Mouse (Mus musculus) brown adipose tissue, adult 24 weeks (tissue): ENCODE results near the gene Mlec. TPM values are rescaled to one million over a fixed set of nuclear protein-coding genes. Genes with fewer than 3 reads are reported as not detected.

Source experiments
- H3K27ac ChIP-seq: fragments of 200-500 bp; replicated peaks from 2 replicates; pipeline ENCODE4 v1.5.1; 2012; ENCODE audit warnings: low read depth, mild to moderate bottlenecking, low read length
- H3K4me1 ChIP-seq: fragments of 200-500 bp; 2 replicates; pipeline ENCODE4 v1.6.1; 2012; ENCODE audit warnings: low read length, mixed read lengths; ENCODE audit not compliant: control insufficient read depth, insufficient read depth, insufficient read length
- H3K4me3 ChIP-seq: fragments of 200-500 bp; 2 replicates; pipeline ENCODE4 v1.5.1; 2012; ENCODE audit warnings: low read depth, mild to moderate bottlenecking, low read length, moderate library complexity; ENCODE audit not compliant: insufficient read depth
- polyA plus RNA-seq: library from polyadenylated mRNA; stranded (reverse); fragments of >200 nt; gene quantifications from 2 replicates; pipeline ENCODE4 v1.2.4, GENCODE M21; 2012; ENCODE audit not compliant: missing spikeins, insufficient read depth, insufficient read length

Gene Mlec
- polyA plus RNA-seq, 1 experiment = 76.9 TPM

DNA sequence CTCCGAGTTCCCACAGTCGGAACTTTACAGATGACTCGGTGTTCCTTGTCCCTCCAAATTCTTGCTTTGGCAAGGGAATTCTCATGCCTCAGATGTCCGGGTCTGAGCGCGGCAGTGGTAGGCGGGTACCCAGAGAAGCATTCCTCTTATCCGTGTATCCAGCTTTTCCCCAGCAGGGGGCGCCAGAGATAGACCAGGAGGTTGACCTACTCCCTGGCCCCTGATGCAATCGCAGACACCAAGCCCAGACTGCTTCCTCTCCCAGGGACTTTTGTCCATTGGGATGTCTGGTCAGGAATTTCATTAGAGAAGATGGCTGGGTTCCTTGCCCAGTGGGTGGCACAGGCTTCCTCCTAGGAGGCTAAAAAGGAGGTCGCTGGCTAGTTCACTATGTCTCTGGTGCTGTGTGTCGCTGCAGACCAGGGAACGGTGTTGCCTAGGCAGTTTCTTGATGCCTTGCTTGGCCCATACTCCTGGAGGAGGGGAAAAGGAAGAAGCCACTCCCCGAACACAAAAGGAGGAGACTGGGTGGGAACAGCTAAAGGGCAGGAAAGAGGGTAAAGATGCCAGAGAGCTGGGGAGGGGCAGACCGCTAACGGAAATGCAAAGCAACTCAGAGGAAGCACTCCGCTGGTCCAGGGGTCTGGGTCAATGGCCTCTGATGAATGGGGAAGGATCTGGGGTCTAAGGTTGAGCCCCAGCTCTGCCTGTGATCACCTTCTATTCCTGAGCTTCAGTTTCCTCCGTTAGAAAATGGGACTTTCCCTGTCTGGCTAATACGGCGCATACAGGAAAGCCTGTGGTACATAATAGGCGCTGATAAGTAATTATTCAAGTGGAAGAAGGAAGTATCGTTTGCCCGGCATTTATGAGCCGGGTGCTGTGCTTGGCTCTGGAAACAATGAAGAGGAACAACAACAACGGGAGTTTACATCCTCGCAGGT, 29.5 kb upstream of the Mlec start:
- Histone ChIP-seq H3K4me3 (peak overlapping the region; percentile 36), H3K27ac (peak overlapping the region; percentile 94)

DNA sequence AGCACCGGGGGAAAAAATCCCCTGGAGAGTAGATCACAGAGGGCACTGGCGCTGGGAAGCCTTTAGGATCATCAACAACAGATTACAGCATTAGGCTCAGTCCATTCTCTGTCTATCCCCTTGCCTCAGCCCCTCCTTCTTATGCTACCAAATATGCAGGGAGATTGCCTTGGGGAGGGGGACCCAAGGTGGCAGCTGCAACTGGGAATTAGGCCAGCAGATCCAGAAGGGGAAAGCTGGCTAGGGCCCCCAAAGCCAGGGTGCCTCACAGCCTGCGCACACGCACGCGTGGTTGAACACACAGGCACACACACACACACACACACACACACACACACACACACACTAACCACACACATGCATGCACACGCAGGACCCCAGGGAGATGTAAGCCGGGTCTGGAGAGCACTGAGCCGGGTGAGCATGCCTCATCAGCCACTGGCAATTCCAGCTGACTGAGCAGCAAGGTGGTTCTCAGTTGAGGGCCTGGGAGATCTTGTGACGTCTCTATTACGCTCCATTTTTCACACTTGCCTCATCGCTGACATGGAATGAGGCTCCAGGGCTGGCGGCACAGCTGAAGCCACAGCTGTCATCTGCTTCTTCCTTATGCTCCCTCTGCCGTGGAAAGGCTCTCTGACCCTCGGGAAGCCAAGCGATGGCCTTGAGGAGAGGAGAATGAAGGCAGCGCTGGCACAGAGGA, 28.5 kb upstream of the Mlec start:
- Histone ChIP-seq H3K4me3 (peak overlapping the region; percentile 26), H3K4me1 (no peaks in the 10 kb centered on the region), H3K27ac (0 out of 2 replicates have a peak overlapping the region, but pooled peaks have one; percentile 5)

More for the DNA sequence above, 29.5 kb upstream of the Mlec start:
- H3K4me1 ChIP-seq = no peaks in the 10 kb centered on the region

DNA sequence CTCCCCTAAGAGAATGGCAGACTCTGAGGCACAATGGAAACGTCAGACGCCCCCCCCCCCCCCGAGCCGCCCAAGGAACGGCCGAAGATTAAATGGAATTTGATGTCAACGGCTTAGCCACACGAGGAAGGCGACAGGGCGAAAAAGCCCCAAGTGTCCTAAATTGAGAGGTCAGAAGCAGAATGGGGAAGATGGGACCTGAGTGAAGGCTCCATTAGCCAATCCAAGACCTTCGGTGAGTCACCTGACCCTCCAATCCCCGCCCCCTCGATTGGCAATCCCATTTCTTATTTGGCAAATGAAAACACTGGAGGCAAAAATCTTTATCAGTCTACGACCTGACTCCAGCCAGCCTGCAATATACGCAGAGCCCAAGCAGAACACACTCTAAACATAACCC, 26.7 kb upstream of the Mlec start:
- peak overlapping the region; percentile 45 for H3K4me3 ChIP-seq
- H3K4me1 ChIP-seq = no peaks in the 10 kb centered on the region
- no peak overlapping the region for H3K27ac ChIP-seq

DNA sequence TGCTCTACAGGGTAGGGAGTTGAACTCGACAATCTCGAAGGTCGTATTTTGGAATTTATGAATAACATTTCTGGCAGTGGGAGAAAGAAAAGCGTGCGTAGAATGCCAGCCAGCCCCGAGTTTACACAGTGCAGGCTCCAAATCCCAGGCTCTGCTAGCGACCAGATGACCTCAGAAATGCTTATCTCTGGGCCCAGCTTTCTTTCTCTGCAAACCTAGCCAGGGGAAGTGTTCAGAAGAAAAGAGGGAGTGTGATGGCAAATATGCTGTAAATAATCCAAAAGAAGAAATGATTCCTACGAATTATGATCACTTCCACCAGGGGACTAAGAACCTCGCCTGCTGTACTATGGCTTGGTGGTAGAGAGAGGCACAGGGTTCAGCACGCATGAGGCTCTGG, 25.5 kb upstream of the Mlec start:
- H3K4me1 ChIP-seq = no peaks in the 10 kb centered on the region
- no peak overlapping the region for H3K27ac ChIP-seq
- no peak overlapping the region for H3K4me3 ChIP-seq

DNA sequence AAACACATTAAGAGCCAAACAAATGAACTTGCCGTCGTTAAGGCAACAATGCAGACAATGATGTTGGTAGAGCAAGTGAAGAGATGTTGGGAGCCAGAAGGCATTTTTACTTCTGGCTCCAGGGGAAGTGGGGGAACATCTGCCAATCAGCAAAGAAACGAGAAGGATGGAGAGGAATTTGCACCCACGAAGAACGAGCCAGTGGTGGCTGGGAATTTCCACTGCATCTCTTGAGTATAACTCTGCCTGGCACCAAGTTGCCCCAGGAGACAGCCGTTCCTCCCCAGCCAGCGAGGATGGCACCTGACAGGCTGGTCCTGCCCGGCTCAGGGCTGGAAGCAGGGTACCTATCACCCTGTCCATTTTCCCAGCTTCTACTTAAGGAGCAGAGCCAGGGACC, 24.9 kb upstream of the Mlec start:
- Histone ChIP-seq H3K27ac (no peak overlapping the region), H3K4me1 (no peaks in the 10 kb centered on the region), H3K4me3 (no peak overlapping the region)

DNA sequence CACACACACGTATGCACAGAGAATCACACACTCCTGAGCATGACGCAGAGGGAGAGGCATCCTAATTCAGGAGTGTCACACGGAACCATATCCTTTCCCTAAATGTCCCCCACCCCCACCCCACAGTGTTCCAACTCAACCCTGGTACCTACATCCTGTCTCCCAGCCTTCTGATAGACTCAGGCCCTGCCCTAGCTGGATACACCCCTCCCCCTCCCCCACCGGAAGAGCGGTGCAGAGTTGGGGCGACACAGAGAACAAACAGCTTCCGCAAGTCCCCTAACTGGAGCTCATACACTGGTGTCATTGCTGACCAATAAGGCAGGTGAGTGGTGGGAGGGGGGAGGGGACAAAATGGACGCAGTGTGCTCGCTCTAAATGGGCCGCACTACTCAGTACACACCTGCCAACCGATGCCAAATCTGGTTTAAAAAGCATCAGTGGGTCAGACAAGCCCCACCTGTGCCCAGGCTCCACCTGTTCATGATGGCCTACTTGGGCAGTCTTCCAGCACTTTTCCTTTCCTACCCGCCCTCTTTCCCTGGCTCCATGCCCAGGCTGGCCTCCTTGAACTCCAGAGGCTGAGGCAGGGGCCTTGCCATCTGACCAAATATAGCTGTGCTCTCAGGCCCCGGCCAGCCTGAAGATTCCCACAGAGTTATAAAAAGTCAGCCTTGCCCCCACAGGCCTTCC, 23.4 kb upstream of the Mlec start:
- Histone ChIP-seq H3K4me3 (no peak overlapping the region), H3K4me1 (no peaks in the 10 kb centered on the region), H3K27ac (no peak overlapping the region)

DNA sequence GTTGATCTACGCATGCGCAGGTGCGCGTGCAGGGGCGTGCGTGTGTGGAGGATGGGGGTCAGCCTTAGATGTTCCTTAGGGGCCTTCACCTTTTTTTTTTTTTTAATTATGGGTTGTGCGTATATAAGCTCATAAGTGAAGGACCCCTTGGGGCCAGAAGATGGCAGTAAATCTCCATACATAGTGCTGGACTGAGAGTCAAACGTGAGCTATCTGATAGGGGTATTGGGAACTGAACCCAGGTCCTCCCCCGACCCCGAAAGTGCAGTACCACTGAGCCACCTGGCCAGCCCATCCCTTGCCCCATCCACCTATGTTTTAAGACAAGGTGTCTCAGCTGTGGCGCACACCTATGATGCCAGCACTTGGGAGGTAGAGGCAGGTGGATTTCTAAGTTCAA, 21.6 kb upstream of the Mlec start:
- Histone ChIP-seq H3K27ac (no peak overlapping the region), H3K4me1 (no peaks in the 10 kb centered on the region), H3K4me3 (no peak overlapping the region)

DNA sequence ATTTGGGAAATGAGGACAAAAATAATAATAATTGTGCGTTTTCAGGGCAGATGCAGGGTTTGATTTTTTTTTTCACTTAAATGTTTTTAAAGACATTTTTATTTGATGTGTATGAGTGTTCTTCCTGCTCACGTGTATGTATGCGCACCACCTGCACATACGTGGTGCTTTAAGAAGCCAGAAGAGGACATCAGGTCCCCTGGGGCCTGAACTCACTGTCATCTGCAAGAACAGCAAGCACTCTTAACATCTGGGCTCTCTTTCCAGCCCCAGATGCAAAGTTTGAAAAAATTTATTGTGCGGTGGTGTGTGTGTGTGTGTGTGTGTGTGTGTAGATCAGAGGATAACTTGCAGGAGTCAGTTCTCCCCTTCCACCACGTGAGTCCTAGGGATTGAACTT, 19.9 kb upstream of the Mlec start:
- Histone ChIP-seq H3K4me3 (no peak overlapping the region), H3K4me1 (no peaks in the 10 kb centered on the region), H3K27ac (no peak overlapping the region)

DNA sequence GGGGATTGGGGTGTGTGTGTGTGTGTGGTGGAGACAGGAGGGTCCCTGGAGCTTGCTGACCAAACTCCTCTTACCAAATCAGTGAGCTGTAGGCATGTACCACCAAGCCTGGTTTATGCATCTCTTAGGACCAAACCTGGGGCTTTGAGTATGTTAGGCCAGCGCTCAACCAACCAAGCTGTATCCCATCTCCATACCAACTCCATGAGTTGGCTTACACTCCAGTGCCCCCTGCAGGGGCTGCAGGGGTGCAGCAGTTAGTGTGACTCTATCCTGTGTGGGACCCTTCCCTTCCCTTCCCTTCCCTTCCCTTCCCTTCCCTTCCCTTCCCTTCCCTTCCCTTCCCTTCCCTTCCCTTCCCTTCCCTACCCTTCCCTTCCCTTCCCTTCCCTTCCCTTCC, 16.6 kb upstream of the Mlec start:
- Histone ChIP-seq H3K4me1 (no peaks in the 10 kb centered on the region), H3K4me3 (no peak overlapping the region), H3K27ac (no peak overlapping the region)

DNA sequence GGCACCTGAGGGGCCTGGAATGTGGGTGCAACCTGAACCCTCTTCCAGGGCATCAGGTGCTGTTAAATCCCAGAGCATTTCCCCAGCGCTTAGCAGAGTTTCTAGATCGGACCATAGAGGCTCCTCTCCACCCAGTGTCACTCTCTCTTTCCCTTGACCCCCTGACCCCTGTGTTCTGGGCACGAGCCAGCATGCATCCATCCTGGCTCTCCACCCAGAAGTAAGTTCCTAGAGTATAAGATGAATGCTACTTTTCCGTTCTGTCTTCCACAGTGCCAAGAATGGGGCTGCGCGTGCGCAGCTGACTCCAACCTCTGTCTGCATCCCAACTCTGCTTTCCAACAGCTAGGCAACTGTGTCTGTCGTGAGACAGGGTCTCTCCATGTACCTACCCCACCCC, 12.2 kb upstream of the Mlec start:
- no peak overlapping the region for H3K27ac ChIP-seq
- H3K4me1 ChIP-seq = peaks cover 10% of the 10 kb centered on the region
- H3K4me3 ChIP-seq = no peak overlapping the region

DNA sequence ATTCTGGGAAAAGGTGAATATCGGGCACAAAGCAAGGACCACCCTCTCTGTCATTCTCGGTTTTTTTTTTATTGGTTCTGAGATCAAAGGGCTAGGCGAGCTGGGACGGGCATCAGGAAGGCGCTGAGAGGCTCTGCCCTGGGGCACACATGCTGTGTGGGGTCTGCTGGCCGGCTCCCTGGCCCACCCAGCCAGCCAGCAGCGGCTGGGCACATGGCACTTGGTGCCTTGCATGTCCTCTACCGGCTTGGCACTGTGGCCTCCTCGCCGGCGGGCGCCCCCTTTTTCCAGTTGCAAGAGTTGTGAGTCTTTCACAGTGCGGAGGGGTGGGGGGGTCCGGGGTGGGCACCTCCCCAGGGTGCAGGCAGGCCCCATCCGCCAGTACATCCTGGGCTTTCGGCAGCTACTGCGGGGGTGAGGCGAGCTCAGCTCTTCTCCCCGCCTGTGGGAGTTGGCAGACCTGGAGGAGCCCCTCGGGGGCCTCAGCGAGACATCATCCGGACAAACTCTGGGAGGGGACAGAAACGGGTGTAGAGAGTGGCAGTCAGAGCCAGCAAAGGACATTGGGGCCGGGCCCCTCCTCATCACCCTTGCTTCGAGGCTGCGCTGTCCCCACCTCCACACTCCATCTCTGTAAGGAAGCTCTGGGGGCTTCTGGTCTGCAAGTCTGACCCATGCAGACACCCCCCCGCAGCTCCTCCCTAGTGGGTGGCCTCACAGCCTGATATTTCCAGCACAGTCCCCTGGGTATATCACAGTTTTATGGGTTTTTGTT, 10.8 kb upstream of the Mlec start:
- no peak overlapping the region for H3K4me3 ChIP-seq
- peaks cover 10% of the 10 kb centered on the region for H3K4me1 ChIP-seq
- no peak overlapping the region for H3K27ac ChIP-seq

DNA sequence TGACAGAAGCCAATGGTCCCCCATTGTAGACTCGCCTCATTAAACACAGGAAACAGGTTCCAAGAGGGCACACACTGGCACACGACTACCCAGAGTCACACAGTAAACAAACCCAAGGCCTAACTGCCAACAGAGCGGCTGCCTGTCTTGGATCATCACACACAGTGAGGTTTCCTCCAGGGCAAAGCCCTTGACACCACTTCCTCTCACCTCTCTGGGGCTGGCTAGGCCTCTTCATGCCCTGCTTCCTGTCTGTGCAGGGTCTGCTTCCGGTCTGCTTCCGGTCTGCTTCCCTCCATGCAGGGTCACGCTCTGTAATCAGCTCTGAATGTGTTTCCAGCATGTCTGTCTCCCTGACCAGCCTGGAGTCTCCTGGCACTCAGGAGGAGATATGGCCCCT, 9.4 kb upstream of the Mlec start:
- no peak overlapping the region for H3K4me3 ChIP-seq
- H3K4me1 ChIP-seq = peaks cover 12% of the 10 kb centered on the region
- 0 out of 2 replicates have a peak overlapping the region, but pooled peaks have one; percentile 21 for H3K27ac ChIP-seq

DNA sequence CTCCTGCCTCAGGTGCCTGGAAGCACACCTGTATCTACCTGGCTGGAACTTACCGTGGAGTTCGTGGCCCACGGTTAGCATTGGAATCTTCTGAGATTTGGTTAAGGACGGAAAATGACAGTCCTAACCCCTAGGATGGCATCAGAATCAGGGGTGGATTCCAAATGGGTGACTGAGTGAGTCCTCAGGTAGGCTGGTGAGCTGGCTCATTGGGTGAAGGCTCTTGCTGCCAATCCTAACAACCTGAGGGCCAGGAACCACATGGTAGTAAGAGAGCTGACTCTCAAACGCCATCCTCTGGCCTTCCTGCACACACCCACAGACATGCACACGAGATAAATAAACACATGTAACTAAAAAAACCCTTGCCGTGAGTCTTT, 8.8 kb upstream of the Mlec start:
- Histone ChIP-seq H3K27ac (no peak overlapping the region), H3K4me1 (peaks cover 16% of the 10 kb centered on the region), H3K4me3 (no peak overlapping the region)

DNA sequence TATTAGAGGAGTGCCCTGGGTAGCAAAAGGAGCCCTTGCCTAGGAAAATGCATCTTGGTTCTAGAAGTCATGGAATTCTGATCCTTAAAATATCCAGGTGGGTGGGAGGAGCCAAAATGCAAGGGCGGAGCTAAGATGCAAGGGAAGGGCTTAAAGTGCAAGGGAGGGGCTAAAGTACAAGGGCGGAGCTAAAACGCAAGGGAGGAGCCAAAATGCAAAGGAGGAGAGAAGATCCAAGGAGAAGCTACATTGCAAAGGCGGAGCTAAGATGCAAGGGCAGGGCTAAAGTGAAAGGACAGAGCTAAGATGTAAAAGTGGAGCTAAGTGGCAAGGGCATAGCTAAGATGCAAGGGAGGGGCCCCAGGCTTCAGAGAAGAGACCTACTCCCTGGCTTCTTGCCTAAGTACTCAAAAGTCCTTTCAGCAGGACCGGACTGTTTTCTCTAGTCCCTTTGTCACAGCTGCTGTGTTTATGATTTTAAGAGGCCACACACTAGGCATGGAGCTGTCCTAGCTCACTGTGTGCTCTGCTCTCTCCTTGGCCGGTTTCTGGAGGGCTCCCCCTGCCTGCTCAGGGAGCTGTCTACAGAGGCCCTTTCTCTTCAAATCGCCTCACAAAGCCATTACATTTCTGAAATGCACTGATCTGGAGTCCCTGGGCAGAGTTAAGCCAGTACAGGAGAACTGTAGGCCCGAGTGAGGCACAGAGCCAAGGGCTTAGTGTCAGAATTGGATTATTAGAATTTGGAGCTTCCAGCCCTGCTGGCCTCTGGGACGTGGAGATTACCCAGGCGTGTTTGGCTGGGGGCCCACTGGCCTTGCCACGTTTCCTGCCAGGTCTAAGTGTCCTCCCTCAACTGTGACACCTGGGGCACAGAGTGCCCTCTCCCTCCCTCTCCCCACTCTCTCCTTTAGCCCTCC, 8.2 kb upstream of the Mlec start:
- no peak overlapping the region for H3K27ac ChIP-seq
- H3K4me1 ChIP-seq = peaks cover 18% of the 10 kb centered on the region
- H3K4me3 ChIP-seq = no peak overlapping the region
